ENCODE assay signal across 7 mouse cellular contexts in the genomic region with DNA sequence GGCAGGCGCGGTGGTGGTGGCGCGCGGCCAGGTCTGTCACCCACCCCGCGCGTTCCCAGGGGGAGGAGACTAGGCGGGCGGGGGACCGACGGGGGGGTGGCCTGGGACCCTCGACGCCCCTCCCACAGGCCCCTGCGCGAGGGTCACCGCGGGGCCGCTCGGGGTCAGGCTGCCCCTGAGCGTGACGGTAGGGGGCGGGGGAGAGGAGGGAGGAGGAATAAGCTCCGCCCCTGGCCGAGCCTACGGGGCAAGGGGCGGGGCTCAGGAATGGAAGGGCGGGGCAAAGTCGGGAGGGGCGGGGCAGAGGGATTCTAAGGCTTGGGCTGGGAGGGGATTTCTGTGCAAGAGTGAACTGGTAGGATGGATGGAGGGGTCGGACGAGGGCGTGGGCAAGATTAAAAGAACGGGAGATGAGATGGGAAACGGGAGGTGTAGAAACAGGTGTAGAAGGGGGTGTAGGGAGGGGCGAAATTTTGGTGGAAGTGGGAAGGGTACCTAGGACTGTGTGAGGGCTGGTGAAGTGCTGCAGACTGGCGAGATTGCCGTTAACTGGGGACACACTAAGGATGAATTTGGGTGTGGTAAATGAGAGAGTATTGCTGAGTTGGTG. TPM values are rescaled to one million over a fixed set of nuclear protein-coding genes. Genes with fewer than 3 reads are reported as not detected.
A peak's percentile ranks its signal among the peaks of the same experiment; 100 is the strongest.
DNase-seq lines count a peak whose midpoint lies in the region; ATAC-seq and TF ChIP-seq lines count a peak whose summit lies in the region.

No protein-coding gene starts in this region.

- peak; percentile 2; the same call in 1 of the 2 replicates for ATAC-seq in embryonic facial prominence, embryonic 14.5 days (ENCODE audit: low read depth)
- ATAC-seq in limb, embryonic 13.5 days (ENCODE audit: low FRiP score, low read depth) = peak; percentile 0; the same call in 1 of the 2 replicates
- no peak for ATAC-seq in midbrain, embryonic 13.5 days
- peak; percentile 7 for ATAC-seq in stomach, embryonic 15.5 days (ENCODE audit: insufficient read depth, low FRiP score, low read depth)

- H3K27me3 ChIP-seq in embryonic facial prominence, embryonic 14.5 days (replicated peaks; ENCODE audit: control insufficient read depth, insufficient read depth, low read length) = no peaks in the 10 kb centered on the region
- H3K27me3 ChIP-seq in limb, embryonic 13.5 days = no peaks in the 10 kb centered on the region
- no peaks in the 10 kb centered on the region for H3K27me3 ChIP-seq in midbrain, embryonic 13.5 days
- H3K27me3 ChIP-seq in stomach, embryonic 15.5 days (replicated peaks) = no peaks in the 10 kb centered on the region

- 3% methylated on average over 17 of the region's 38 CpGs for WGBS in embryonic facial prominence, embryonic 14.5 days
- WGBS in limb, embryonic 13.5 days = 2% methylated on average over 37 of the region's 38 CpGs
- under 1% methylated on average over 32 of the region's 38 CpGs for WGBS in midbrain, embryonic 13.5 days
- 2% methylated on average over 36 of the region's 38 CpGs for WGBS in stomach, embryonic 15.5 days

- intact Hi-C loops in heart, postnatal 25 days (cut with DNase I) = loop anchor here (2.0 to 10.0 kb wide), 2 partner anchors 110 to 344 kb away; partner anchors contain the start of gene Comtd1

- peak overlapping the region; percentile 97 for H3K27ac ChIP-seq in ES-E14 (ENCODE audit: insufficient read depth, low read depth, low read length, poor library complexity, severe bottlenecking)
- H3K27ac ChIP-seq in embryonic facial prominence, embryonic 14.5 days (replicated peaks; ENCODE audit: low read depth, low read length) = peak overlapping the region; percentile 95
- H3K27ac ChIP-seq in limb, embryonic 13.5 days = peak overlapping the region; percentile 93
- peak overlapping the region; percentile 99 for H3K27ac ChIP-seq in midbrain, embryonic 13.5 days
- peak overlapping the region; percentile 98 for H3K27ac ChIP-seq in stomach, embryonic 15.5 days

- H3K36me3 ChIP-seq in ES-E14 (ENCODE audit: control insufficient read depth, insufficient read depth, low read length, poor library complexity, severe bottlenecking) = peaks cover 10% of the 10 kb centered on the region
- H3K36me3 ChIP-seq in embryonic facial prominence, embryonic 14.5 days (ENCODE audit: control insufficient read depth, insufficient read depth, low read length) = no peaks in the 10 kb centered on the region
- H3K36me3 ChIP-seq in limb, embryonic 13.5 days = no peaks in the 10 kb centered on the region
- H3K36me3 ChIP-seq in midbrain, embryonic 13.5 days = no peaks in the 10 kb centered on the region
- H3K36me3 ChIP-seq in stomach, embryonic 15.5 days = no peaks in the 10 kb centered on the region

- H3K9me3 ChIP-seq in ES-E14 (ENCODE audit: control insufficient read depth, insufficient read depth, low read depth, low read length) = no peaks in the 10 kb centered on the region
- no peaks in the 10 kb centered on the region for H3K9me3 ChIP-seq in embryonic facial prominence, embryonic 14.5 days (ENCODE audit: control insufficient read depth, low read length)
- no peaks in the 10 kb centered on the region for H3K9me3 ChIP-seq in limb, embryonic 13.5 days
- H3K9me3 ChIP-seq in midbrain, embryonic 13.5 days = no peaks in the 10 kb centered on the region
- H3K9me3 ChIP-seq in stomach, embryonic 15.5 days = no peaks in the 10 kb centered on the region

- H3K4me2 ChIP-seq in embryonic facial prominence, embryonic 14.5 days (ENCODE audit: low read depth, low read length) = peak overlapping the region; percentile 65
- peak overlapping the region; percentile 67 for H3K4me2 ChIP-seq in limb, embryonic 13.5 days (replicated peaks)
- peak overlapping the region; percentile 61 for H3K4me2 ChIP-seq in midbrain, embryonic 13.5 days (replicated peaks)
- H3K4me2 ChIP-seq in stomach, embryonic 15.5 days = peak overlapping the region; percentile 60

- H3K4me1 ChIP-seq in ES-E14 (ENCODE audit: control insufficient read depth in 2 of 2, insufficient read depth in 2 of 2, low read length in 2 of 2, poor library complexity in 1 of 2) = peaks cover 10 to 13% of the 10 kb centered on the region in 2 experiments
- H3K4me1 ChIP-seq in embryonic facial prominence, embryonic 14.5 days (ENCODE audit: control insufficient read depth, insufficient read depth, low read length) = peaks cover 14% of the 10 kb centered on the region
- H3K4me1 ChIP-seq in limb, embryonic 13.5 days = peaks cover 60% of the 10 kb centered on the region
- H3K4me1 ChIP-seq in midbrain, embryonic 13.5 days (replicated peaks) = peaks cover 42% of the 10 kb centered on the region
- peaks cover 17% of the 10 kb centered on the region for H3K4me1 ChIP-seq in stomach, embryonic 15.5 days

- peak overlapping the region; percentile 90 to 93 for H3K4me3 ChIP-seq in ES-E14 (ENCODE audit: insufficient read depth in 1 of 2, low read depth in 1 of 2, low read length in 2 of 2, poor library complexity in 1 of 2, severe bottlenecking in 1 of 2)
- H3K4me3 ChIP-seq in embryonic facial prominence, embryonic 14.5 days (ENCODE audit: low read depth, low read length) = peak overlapping the region; percentile 84
- H3K4me3 ChIP-seq in limb, embryonic 13.5 days = peak overlapping the region; percentile 81
- H3K4me3 ChIP-seq in midbrain, embryonic 13.5 days (replicated peaks) = peak overlapping the region; percentile 95
- peak overlapping the region; percentile 90 for H3K4me3 ChIP-seq in stomach, embryonic 15.5 days (replicated peaks)

- H3K9ac ChIP-seq in ES-E14 (ENCODE audit: insufficient read depth, low read depth, low read length, poor library complexity, severe bottlenecking) = peak overlapping the region; percentile 88
- H3K9ac ChIP-seq in embryonic facial prominence, embryonic 14.5 days (ENCODE audit: low read depth, low read length) = peak overlapping the region; percentile 86
- peak overlapping the region; percentile 79 for H3K9ac ChIP-seq in limb, embryonic 13.5 days
- peak overlapping the region; percentile 85 for H3K9ac ChIP-seq in midbrain, embryonic 13.5 days (replicated peaks)
- peak overlapping the region; percentile 78; the same call in 1 of the 2 replicates for H3K9ac ChIP-seq in stomach, embryonic 15.5 days

- in situ Hi-C loops in ES-E14 (cut with MboI; ENCODE audit: low sequenced_read_pairs in 2 of 2, unreplicated experiment in 2 of 2) = no loop called here

- peak; percentile 87 for DNase-seq in ES-E14 (ENCODE audit: low read depth, low spot score)
- peak; percentile 95 for DNase-seq in adrenal gland, postnatal 10 days
- DNase-seq in embryonic facial prominence, embryonic 14.5 days (ENCODE audit: low spot score) = peak; percentile 91
- DNase-seq in heart, postnatal 25 days (ENCODE audit: low spot score) = peak; percentile 80

TF ChIP-seq in ES-E14, 5 proteins besides CTCF, POLR2A, EP300 and RAD21:
- TF ChIP-seq ZC3H11A (IDR thresholded peaks at IDR 0.05; ENCODE audit: borderline replicate concordance, low read depth, low read length) (no peak), CHD2 (IDR thresholded peaks at IDR 0.05; ENCODE audit: low read depth, low read length) (no peak), HCFC1 (IDR thresholded peaks at IDR 0.05; ENCODE audit: borderline replicate concordance, insufficient read depth, low read length) (no peak), ZNF384 (IDR thresholded peaks at IDR 0.05; ENCODE audit: low read depth, low read length) (no peak), MAFK (IDR thresholded peaks at IDR 0.05; ENCODE audit: insufficient read depth, low read depth, low read length) (no peak)

RNA-seq across cellular contexts. Expression of gene Kat6b, which starts 19.9 kb away (rescaled TPM):
- 172 and 204 TPM in 2 replicates for total RNA-seq in ES-E14 (2012; rRNA removed)
- 10 to 100 TPM; 31.7 to 51.3 TPM for total RNA-seq in adrenal gland, postnatal 10 days (2021)
- 18.0 and 20.9 TPM in 2 replicates for polyA plus RNA-seq in embryonic facial prominence, embryonic 14.5 days (2014; fragmentation: Nextera tagmentation; extraction: Ambion mirVana)
- total RNA-seq in heart, postnatal 25 days (2021) = 10 to 100 TPM; 28.1 to 32.6 TPM
- polyA plus RNA-seq in limb, embryonic 13.5 days (2015; fragmentation: Nextera tagmentation; extraction: Ambion mirVana) = 30.7 and 31.4 TPM in 2 replicates
- 25.5 and 28.1 TPM in 2 replicates for polyA plus RNA-seq in midbrain, embryonic 13.5 days (2015; fragmentation: Nextera tagmentation; extraction: Ambion mirVana)
- 12.5 and 18.3 TPM in 2 replicates for polyA plus RNA-seq in stomach, embryonic 15.5 days (2015; fragmentation: Nextera tagmentation; extraction: Ambion mirVana)
